Mouse (Mus musculus) layer of hippocampus, adult 2 months (tissue): ENCODE measurements around the gene Pgap3. TPM values are rescaled to one million over a fixed set of nuclear protein-coding genes. Genes with fewer than 3 reads are reported as not detected.
"Not testable (repeated sequence)": the region's sequence is repeated elsewhere in the genome, so short reads cannot be mapped to it uniquely, and the experiment has no call there.

Experiments used
- DNase-seq, 2 experiments: peaks; one replicate each; pipeline ENCODE4 v3.0.0; 2022; ENCODE audit warnings: low spot score in 2 of 2
- H3K27ac ChIP-seq: fragments of 200-600 bp; 2 replicates; pipeline ENCODE4 v1.8.1; 2022
- H3K4me3 ChIP-seq: fragments of 200-600 bp; 2 replicates; pipeline ENCODE4 v1.8.1; 2022; ENCODE audit warnings: mild to moderate bottlenecking
- CTCF ChIP-seq: fragments of 200-600 bp; conservative IDR thresholded peaks from 2 replicates; pipeline ENCODE4 v1.8.1; 2022; ENCODE audit warnings: antibody characterized with exemption, mild to moderate bottlenecking, moderate library complexity
- total RNA-seq, 2 experiments: library from RNA; stranded (reverse); gene quantifications; 2 replicates each; pipeline ENCODE4 v1.2.3; 2021

Pgap3 gene
- total RNA-seq, 2 experiments from 2014 or later: 9.1 to 10.3 TPM

DNA sequence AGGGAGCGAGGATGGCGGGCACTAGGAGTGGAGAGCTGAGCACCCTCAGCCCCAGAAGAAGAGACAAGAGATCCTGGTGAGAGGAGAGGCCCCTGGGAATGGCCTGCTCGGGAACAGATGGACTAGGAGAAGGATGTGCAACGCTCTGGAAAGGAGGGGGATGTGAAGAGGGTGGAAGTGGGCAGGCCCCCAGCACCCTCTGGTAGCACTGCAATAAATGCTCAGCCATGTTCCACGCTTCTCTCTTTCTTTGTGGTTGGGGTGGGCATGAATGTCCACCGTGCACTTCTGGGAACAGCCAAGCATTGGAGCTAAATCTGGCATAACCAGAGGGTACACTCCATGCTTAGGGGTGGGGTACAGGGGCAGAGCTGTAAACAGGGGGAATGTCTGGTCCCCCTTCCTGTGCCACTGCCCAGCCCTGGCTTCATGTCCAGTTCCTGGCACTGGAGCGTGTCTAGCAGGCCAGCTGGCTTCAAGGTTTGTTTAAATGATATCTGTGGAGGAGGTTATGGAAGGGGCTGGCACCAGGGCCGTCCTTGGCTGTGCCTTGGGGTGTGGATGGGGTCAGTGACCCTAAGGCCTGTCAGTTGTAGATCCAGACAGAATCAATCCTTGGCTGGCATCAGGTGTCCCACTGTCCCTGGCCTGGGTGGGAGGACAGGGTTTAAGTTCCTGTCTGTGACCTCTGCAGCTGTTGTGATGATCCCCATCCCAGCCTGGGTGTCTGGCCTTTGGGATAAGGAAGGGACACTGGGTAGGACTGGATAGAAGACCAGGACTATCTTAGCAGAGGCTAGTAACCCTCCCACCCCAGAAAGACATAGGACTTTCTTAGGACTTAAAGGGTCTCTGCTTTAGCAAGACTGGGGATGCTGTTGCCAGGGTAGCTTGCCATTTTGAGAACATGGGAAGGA, 15.3 kb downstream of the Pgap3 start:
- Histone ChIP-seq H3K4me3 (no peak overlapping the region), H3K27ac (no peak overlapping the region)
- TF ChIP-seq CTCF: no peak
- no peak for DNase-seq

DNA sequence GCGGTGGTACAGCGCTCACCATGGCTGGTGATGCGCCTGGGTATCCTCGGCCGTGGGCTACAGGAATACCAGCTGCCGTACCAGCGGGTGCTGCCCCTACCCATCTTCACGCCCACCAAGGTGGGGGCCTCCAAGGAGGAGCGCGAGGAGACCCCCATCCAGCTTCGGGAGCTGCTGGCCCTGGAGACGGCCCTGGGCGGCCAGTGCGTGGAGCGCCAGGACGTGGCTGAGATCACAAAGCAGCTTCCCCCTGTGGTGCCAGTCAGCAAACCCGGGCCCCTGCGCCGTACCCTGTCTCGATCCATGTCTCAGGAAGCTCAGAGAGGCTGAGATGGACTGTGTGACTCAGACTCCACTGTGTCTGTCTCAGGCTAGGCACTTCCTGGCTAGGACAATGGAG, 16.1 kb downstream of the Pgap3 start:
- DNase-seq: no peak
- no peak for TF ChIP-seq CTCF
- H3K4me3 ChIP-seq: no peak overlapping the region
- no peak overlapping the region for H3K27ac ChIP-seq

DNA sequence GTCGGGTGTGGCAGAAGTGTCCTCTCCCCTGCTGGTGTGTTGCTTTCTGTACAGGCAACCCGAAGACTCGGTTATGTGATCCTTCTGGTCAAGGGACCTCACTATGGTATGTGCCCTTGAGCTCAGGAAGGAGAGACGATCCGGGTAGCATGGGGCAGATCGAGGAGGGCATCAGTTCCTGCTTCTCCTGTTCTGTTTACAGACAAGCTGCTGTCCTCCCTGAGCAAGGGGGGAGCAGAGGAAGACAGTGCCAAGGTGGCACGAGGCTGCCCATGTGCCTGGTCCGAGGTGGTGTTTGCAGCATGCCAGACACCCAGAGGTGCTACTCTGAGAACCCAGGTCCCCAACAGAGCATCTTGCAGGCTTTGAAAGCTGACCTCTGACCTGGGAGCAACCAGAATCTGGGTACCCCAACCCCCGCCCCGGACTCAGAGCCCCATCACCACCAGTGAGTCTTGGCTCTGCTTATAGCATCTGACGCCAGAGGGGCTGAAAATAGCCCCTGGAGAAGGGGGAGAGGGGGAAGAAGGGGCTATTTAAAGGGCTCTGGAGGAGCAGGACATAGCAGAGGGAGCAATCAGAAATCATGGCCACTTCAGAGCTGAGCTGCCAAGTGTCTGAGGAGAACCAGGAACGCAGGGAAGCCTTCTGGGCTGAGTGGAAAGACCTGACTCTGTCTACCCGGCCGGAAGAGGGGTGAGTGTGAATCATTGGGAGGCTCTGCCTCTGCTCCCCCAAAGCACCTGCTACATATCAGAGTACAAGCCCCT, 16.8 kb downstream of the Pgap3 start, which contains the start of gene Tcap:
Gene Tcap (plus strand): TSS at position 551 of the 770 bp plus-strand sequence.
- TF ChIP-seq CTCF: no peak
- Histone ChIP-seq H3K27ac (no peak within 1 kb of the TSS), H3K4me3 (no peak within 1 kb of the TSS)
- no peak for DNase-seq

DNA sequence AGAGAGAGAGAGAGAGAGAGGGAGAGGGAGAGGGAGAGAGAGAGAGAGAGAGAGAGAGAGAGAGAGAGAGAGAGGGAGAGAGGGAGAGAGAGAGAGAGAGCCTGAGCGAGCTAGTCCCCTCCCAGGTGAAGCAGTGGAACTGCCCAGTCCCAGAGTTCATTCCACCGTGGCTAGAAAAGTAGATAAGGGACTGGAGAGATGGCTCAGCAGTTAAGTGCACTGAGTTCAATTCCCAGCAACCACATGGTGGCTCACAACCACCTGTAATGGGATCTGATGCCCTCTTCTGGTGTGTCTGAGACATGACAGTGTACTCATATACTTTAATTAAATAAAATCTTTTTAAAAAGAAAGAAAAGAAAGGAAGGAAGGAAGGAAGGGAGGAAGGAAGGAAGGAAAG, 17.9 kb downstream of the Pgap3 start:
- peak; percentile 53 for TF ChIP-seq CTCF

GRCm38 (mm10) chr11:98381651-98382050, 18.6 kb downstream of the Pgap3 start:
- Histone ChIP-seq H3K4me3 (no peak overlapping the region), H3K27ac (no peak overlapping the region)
- DNase-seq: no peak
- no peak for TF ChIP-seq CTCF

More for the DNA sequence above, 17.9 kb downstream of the Pgap3 start:
- not testable (repeated sequence) for DNase-seq, H3K27ac ChIP-seq, H3K4me3 ChIP-seq

DNA sequence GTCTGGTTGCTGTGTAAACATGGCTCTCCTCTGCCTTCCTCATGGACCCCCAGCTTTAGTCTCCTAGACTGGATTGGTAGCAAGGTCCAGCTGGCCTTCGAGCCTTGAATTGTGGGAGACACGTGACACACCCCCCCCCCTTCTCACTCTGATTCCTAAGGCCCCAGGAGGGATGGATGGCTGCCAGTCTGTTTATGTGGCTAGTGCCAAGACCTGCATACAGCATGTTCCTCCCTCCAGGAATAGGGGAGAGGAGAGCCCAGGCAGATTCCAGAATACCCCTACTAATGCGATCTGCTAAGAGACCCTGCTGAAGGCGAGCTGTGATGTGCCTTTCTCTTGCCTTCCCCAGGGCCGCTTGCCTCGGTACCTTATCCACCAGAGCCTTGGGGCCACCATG, 20.2 kb downstream of the Pgap3 start:
- no peak for DNase-seq
- Histone ChIP-seq H3K27ac (no peak overlapping the region), H3K4me3 (no peak overlapping the region)
- TF ChIP-seq CTCF: no peak

DNA sequence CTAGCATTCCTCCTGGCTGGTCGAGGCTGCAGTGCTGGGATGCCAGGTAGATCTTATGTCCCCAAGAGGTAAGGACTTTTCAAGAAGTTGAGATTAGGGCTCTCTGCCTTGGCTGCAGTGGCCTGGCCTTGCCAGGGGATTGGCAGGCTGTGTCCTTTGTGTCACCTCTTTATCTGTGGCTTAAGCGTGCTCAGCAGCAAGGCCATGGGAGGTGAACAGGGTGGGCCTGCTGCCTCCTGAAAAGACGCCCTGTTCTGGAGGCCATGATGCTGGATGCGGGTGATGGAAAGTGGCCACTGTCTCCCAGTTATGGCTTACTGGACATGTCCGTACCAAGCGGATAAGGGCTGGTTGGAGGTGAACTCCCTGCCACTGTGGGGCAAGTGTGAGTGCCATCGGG, 20.9 kb downstream of the Pgap3 start:
- no peak overlapping the region for H3K4me3 ChIP-seq

GRCm38 (mm10) chr11:98377787-98378186, 22.5 kb downstream of the Pgap3 start:
- TF ChIP-seq CTCF: no peak
- H3K27ac ChIP-seq: no peak overlapping the region
- no peak overlapping the region for H3K4me3 ChIP-seq
- DNase-seq: no peak

More for the DNA sequence above, 20.9 kb downstream of the Pgap3 start:
- H3K27ac ChIP-seq: no peak overlapping the region
- no peak for TF ChIP-seq CTCF
- no peak for DNase-seq

GRCm38 (mm10) chr11:98376756-98377155, 23.5 kb downstream of the Pgap3 start:
- no peak for TF ChIP-seq CTCF
- no peak overlapping the region for H3K4me3 ChIP-seq
- H3K27ac ChIP-seq: no peak overlapping the region
- DNase-seq: no peak

DNA sequence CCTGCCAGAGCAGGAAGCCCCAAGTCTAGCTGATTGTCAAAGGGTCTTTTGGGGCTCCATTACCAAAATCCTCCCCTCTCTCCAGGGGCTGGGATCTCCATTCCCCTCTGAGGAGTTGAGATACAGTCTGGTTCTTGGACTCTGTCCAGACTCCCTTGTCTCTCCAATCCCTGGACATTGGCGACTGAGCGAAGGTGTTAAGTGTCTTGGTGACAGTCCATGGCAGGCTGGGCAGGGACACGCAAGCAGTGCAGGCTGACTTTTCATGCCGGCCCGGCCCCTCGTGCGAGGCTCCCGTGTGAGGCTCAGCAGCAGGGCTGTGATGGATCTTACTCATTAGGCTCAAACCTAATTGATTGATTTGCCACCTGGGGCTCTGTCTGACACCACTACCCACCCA, 26.0 kb downstream of the Pgap3 start:
- Histone ChIP-seq H3K4me3 (no peak overlapping the region), H3K27ac (peak overlapping the region; percentile 15; the same call in 1 of the 2 replicates)
- DNase-seq: no peak
- no peak for TF ChIP-seq CTCF

GRCm38 (mm10) chr11:98373244-98373643, 27.0 kb downstream of the Pgap3 start:
- DNase-seq: no peak
- Histone ChIP-seq H3K4me3 (no peak overlapping the region), H3K27ac (peak overlapping the region; percentile 69)
- TF ChIP-seq CTCF: no peak

GRCm38 (mm10) chr11:98372406-98372805, 27.9 kb downstream of the Pgap3 start:
- peak in 1 of 2 experiments; percentile 72 for DNase-seq
- Histone ChIP-seq H3K27ac (peak overlapping the region; percentile 69), H3K4me3 (no peak overlapping the region; the same call in 1 of the 2 replicates)
- TF ChIP-seq CTCF: peak; percentile 94
